Mouse (Mus musculus) heart, embryonic 14.5 days (tissue): ENCODE results near the gene Trappc12. TPM values are rescaled to one million over a fixed set of nuclear protein-coding genes. Genes with fewer than 3 reads are reported as not detected.

Source experiments
- ATAC-seq: fragments of 200-750 bp; cut with Nextera tagmentation; 2 replicates; pipeline ENCODE4 v1.8.0; 2017; ENCODE audit warnings: low read depth, moderate TSS enrichment; ENCODE audit not compliant: insufficient number of reproducible peaks, insufficient read depth, low FRiP score
- H3K27ac ChIP-seq, 2 experiments: fragments of 200-500 bp in 1 of 2; fragments of 300-500 bp in 1 of 2; sonication (generic) in 1 of 2; replicated peaks in 1 of 2; 2 replicates each; pipeline ENCODE4 v1.5.1; 2012 to 2014; ENCODE audit warnings: low read depth in 2 of 2, low read length in 2 of 2, control low read depth in 1 of 2, mild to moderate bottlenecking in 1 of 2, mixed read lengths in 1 of 2; ENCODE audit not compliant: control insufficient read depth in 1 of 2, insufficient read depth in 1 of 2
- H3K27me3 ChIP-seq: fragments of 300-500 bp; sonication (generic); 2 replicates; pipeline ENCODE4 v1.6.1; 2014; ENCODE audit warnings: mild to moderate bottlenecking, low read length, control low read depth; ENCODE audit not compliant: control insufficient read depth, insufficient read depth
- H3K36me3 ChIP-seq: fragments of 300-500 bp; sonication (generic); 2 replicates; pipeline ENCODE4 v1.6.1; 2014; ENCODE audit warnings: mild to moderate bottlenecking, control low read depth, low read length, mixed read lengths; ENCODE audit not compliant: control insufficient read depth, insufficient read depth
- H3K4me1 ChIP-seq, 2 experiments: fragments of 200-500 bp in 1 of 2; fragments of 300-500 bp in 1 of 2; sonication (generic) in 1 of 2; 2 replicates each; pipeline ENCODE4 v1.6.1; 2012 to 2014; ENCODE audit warnings: low read length in 2 of 2, control low read depth in 1 of 2, mixed read lengths in 1 of 2; ENCODE audit not compliant: control insufficient read depth in 2 of 2, insufficient read depth in 2 of 2
- H3K4me2 ChIP-seq: fragments of 300-500 bp; sonication (generic); 2 replicates; pipeline ENCODE4 v1.6.1; 2014; ENCODE audit warnings: mild to moderate bottlenecking, low read length
- H3K4me3 ChIP-seq, 2 experiments: fragments of 200-500 bp in 1 of 2; fragments of 300-500 bp in 1 of 2; sonication (generic) in 1 of 2; 2 replicates each; pipeline ENCODE4 v1.5.1; 2012 to 2014; ENCODE audit warnings: low read length in 2 of 2, mild to moderate bottlenecking in 2 of 2, control low read depth in 1 of 2, low read depth in 1 of 2, moderate library complexity in 1 of 2; ENCODE audit not compliant: control insufficient read depth in 1 of 2, insufficient read depth in 1 of 2
- H3K9ac ChIP-seq: fragments of 300-500 bp; sonication (generic); 2 replicates; pipeline ENCODE4 v1.6.1; 2014; ENCODE audit warnings: mild to moderate bottlenecking, low read length
- H3K9me3 ChIP-seq: fragments of 300-500 bp; sonication (generic); 2 replicates; pipeline ENCODE4 v1.6.1; 2016; ENCODE audit warnings: low read length, control low read depth; ENCODE audit not compliant: control insufficient read depth
- WGBS: fragments of 180-500 bp; shearing (Covaris S2); extraction: QIAGEN DNeasy Blood & Tissue Kit; methylation state at CpG from one replicate; pipeline ENCODE4 v1.1.7; 2014; 5-methylcytosine and 5-hydroxymethylcytosine counted together
- polyA plus RNA-seq: library from polyadenylated mRNA; unstranded; fragments of >200 nt; fragmentation: Nextera tagmentation; extraction: Ambion mirVana; gene quantifications from 2 replicates; pipeline ENCODE4 v1.2.1, GENCODE M21; 2014

The Trappc12 gene
- polyA plus RNA-seq, 1 experiment from 2014 or later: 33.8 TPM

DNA sequence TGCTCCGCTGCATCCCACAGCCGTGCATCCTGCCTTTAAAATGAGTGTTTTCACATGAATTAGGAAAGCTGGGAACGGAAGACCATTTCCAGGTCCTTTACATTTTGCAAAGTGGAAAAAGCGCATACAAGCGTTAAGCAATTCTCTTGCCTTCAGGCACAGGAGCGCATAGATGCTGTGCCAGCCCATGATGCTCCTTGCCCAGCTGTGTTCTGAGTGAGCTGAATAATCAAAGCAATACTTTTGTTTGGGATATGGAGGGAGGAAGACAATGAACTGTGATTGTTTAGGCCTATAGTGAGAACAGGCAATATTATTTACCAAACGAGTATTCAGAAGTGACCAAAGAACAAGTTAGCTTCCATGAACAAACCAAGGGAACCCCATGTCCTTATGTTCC is 59.5 kb downstream of the Trappc12 start:
- no peaks in the 10 kb centered on the region for H3K27me3 ChIP-seq
- H3K9ac ChIP-seq: no peak overlapping the region
- WGBS: 93% methylated on average over 7 of the region's 7 CpGs
- peaks cover 53% of the 10 kb centered on the region for H3K36me3 ChIP-seq
- H3K9me3 ChIP-seq: no peaks in the 10 kb centered on the region
- ATAC-seq: no peak
- H3K4me3 ChIP-seq: no peak overlapping the region
- no peak overlapping the region for H3K4me2 ChIP-seq
- peaks cover 6 to 12% of the 10 kb centered on the region in 2 experiments for H3K4me1 ChIP-seq
- no peak overlapping the region for H3K27ac ChIP-seq

DNA sequence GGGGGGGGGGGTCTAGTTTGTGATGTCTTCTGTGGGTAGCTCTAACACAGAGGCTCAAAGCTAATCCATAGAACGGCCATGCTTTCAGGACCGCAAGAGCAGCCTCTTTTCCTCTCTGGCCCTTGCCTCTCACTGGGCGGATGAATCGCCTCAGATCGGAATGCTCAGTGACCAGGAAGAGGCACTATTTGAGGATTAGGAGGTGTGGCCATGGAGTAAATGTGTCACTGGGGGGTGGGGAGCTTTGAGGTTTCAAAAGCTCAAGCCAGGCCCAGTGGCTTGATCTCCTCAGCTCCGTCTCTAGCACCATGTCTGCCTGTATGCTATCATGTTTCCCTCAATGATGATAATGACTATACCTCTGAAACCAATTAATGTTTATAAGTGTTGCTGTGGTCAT is 61.3 kb downstream of the Trappc12 start:
- no peak for ATAC-seq
- WGBS: 84% methylated on average over 6 of the region's 6 CpGs
- H3K27ac ChIP-seq: no peak overlapping the region

DNA sequence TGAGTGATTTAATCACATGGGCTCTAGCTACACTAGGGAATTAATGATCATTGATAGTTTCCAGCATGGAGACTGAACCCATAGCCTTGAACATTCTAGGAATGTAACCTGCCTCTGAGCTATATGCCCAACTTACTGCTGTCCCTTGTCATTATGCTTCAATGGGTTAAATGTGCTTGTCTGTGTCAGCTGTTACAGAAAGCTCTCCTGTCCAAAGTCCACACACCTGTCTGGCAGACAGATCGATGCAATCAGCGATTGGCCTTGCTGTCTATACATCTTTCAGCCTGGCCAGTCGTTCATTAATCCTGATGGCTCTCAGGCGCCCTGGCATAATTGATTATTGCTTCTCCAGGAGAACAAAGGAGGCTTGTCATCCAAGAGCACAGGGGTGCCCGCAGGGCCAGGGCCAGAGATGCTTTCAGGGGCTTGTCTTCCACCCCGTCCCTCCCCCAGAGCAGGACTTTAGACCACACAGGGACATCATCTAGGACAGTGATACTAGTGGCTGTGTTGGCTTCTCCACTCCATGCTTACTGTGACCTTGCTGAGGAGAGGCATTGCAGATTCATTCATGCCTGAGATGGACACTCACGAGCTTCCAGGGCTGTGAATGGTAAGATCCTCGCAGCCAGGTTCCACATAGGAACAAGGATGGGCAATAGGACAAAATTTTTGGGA is 63.9 kb downstream of the Trappc12 start:
- Histone ChIP-seq H3K9ac (no peak overlapping the region), H3K9me3 (no peaks in the 10 kb centered on the region), H3K36me3 (peaks cover 29% of the 10 kb centered on the region), H3K27me3 (no peaks in the 10 kb centered on the region), H3K4me2 (no peak overlapping the region), H3K4me3 (no peak overlapping the region), H3K4me1 (no peaks in the 10 kb centered on the region), H3K27ac (no peak overlapping the region)
- WGBS: 85% methylated on average over 8 of the region's 8 CpGs
- no peak for ATAC-seq

More for the DNA sequence above, 61.3 kb downstream of the Trappc12 start:
- no peak overlapping the region for H3K4me2 ChIP-seq
- no peaks in the 10 kb centered on the region for H3K27me3 ChIP-seq
- no peak overlapping the region for H3K4me3 ChIP-seq
- peaks cover 43% of the 10 kb centered on the region for H3K36me3 ChIP-seq
- H3K9ac ChIP-seq: no peak overlapping the region
- H3K4me1 ChIP-seq: peaks cover 0 to under 1% of the 10 kb centered on the region in 2 experiments; a peak in 1 of 4 replicates
- H3K9me3 ChIP-seq: no peaks in the 10 kb centered on the region

DNA sequence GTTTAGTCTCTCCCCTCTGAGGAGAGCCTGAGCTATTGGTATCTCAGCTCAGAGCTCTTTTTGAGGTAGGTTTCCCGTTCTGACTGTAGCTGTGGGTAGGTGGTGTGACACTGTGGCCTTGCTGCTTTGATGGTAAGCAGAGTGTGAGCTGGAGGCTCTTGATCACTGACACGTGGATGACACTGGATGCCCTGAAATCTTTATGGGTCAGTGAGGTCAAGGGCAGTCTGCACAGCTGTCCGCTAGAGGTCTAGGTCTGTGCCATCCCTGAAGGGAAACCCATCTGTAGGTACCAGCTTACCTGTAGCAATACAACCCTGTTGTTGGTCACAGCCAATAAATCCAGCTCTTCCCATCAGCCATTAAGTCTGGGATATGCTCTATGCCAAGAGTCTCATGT is 64.5 kb downstream of the Trappc12 start:
- no peaks in the 10 kb centered on the region for H3K27me3 ChIP-seq
- H3K9ac ChIP-seq: no peak overlapping the region
- peaks cover 28% of the 10 kb centered on the region for H3K36me3 ChIP-seq
- WGBS: 63% methylated on average over 3 of the region's 3 CpGs
- no peak overlapping the region for H3K4me2 ChIP-seq
- no peak overlapping the region for H3K27ac ChIP-seq
- H3K9me3 ChIP-seq: no peaks in the 10 kb centered on the region
- ATAC-seq: no peak
- H3K4me1 ChIP-seq: no peaks in the 10 kb centered on the region
- no peak overlapping the region for H3K4me3 ChIP-seq

DNA sequence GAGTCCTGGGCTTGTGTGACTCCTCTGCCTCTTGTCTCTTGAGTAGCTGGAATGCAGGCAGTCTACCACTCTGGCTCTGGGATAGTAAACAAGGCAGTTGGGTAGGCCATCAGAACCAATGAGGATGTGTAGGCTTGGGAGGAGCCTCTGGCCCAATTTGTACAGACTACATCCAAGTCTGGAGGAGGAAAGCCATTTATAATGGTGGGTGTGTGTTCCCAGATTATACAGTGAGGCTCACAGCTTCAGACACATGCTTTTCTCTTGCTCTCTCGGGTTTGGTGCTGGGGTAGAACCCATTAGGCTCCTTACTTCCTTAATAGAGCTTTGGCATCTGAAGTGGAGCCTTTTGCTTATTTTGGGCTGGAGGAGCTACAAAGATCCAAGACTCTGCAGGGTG is 65.6 kb downstream of the Trappc12 start:
- no peak overlapping the region for H3K27ac ChIP-seq
- 87% methylated on average over 1 of the region's 1 CpGs for WGBS
- H3K4me1 ChIP-seq: no peaks in the 10 kb centered on the region
- no peak overlapping the region for H3K4me3 ChIP-seq
- no peaks in the 10 kb centered on the region for H3K9me3 ChIP-seq
- no peak overlapping the region for H3K9ac ChIP-seq
- H3K4me2 ChIP-seq: no peak overlapping the region
- H3K27me3 ChIP-seq: no peaks in the 10 kb centered on the region
- peaks cover 20% of the 10 kb centered on the region for H3K36me3 ChIP-seq
- no peak for ATAC-seq

DNA sequence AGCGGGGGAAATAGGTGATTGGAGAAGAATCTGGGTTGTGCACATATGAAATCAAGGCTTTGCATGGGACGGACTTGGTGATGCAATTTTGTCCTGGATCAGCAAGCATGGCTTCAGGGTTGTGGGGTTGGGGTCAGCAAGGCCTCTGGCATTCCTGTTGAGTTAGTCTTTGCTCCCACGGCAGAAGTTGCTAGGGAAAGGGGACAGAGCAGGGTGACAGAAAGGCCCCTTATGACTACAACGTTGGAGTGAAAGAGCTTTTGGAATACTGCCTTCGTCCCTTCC is 74.4 kb downstream of the Trappc12 start:
- H3K27me3 ChIP-seq: no peaks in the 10 kb centered on the region
- peaks cover 5 to 8% of the 10 kb centered on the region in 2 experiments for H3K4me1 ChIP-seq
- H3K9ac ChIP-seq: peak overlapping the region; percentile 79
- ATAC-seq: no peak
- H3K9me3 ChIP-seq: no peaks in the 10 kb centered on the region
- WGBS: 59% methylated on average over 5 of the region's 5 CpGs
- H3K27ac ChIP-seq: peak overlapping the region; percentile 90 to 91
- H3K4me2 ChIP-seq: peak overlapping the region; percentile 74
- H3K4me3 ChIP-seq: peak overlapping the region; percentile 64 to 91
- peaks cover 22% of the 10 kb centered on the region; the same call in 1 of the 2 replicates for H3K36me3 ChIP-seq

DNA sequence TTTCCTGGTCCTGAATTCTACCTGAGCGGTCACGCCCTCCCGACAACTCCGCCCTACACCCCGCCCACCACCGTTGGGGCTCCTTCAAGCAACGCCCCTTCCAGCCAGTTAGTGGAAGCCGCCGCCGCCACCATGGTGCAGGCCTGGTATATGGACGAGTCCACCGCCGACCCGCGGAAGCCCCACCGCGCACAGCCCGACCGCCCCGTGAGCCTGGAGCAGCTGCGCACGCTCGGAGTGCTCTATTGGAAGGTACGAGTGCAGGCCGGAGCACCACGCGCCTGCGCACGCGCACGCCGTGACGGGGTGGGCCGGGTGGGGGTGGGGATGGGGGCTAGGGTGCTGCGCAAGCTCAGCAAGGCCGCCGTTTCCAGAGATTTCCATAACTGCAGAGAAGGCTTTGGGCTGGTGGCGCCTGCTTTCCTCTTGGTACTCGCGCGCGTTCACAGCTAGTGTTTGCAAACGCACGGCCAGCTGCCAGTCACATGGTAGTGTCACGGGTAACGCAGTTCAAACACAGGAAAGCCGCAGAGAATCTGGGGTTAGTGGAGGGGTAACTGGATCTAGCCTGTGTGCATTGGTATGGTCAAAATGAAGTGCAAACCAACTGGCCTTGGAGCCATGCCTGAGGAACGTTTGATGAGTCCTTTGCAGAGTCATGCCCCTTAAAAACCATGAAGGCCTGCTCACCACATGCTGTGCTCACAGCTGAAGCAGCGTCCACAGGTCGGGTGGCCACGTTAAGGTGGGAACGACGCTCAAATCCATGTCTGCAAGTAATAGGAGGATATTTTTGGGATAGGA is 74.9 kb downstream of the Trappc12 start, which contains the start of gene Adi1:
Gene Adi1, plus strand, starts transcription at position 111 of the 804 bp plus-strand sequence.
- peak; percentile 95 for ATAC-seq
- Histone ChIP-seq H3K4me1 (peaks cover 5 to 8% of the 10 kb centered on the region in 2 experiments), H3K4me3 (peak within 1 kb of the TSS; percentile 64 to 91), H3K27ac (peak within 1 kb of the TSS; percentile 90 to 91), H3K9ac (peak within 1 kb of the TSS; percentile 79), H3K4me2 (peak within 1 kb of the TSS; percentile 74), H3K36me3 (0 out of 2 replicates have a peak, but pooled peaks cover 18% of the 10 kb centered on the region), H3K27me3 (no peaks in the 10 kb centered on the region), H3K9me3 (no peaks in the 10 kb centered on the region)
- WGBS: 3% methylated on average over 52 of the region's 53 CpGs
